Mouse (Mus musculus) heart, adult 2 months (tissue): ENCODE results near the gene Zfp985.

Experiments used
- CTCF ChIP-seq: fragments of 200-600 bp; IDR thresholded peaks from 2 replicates; pipeline ENCODE4 v1.8.1; 2022; ENCODE audit warnings: antibody characterized with exemption, mild to moderate bottlenecking, moderate library complexity
- EP300 ChIP-seq: fragments of 200-500 bp; IDR thresholded peaks from 2 replicates; pipeline ENCODE4 v1.6.1; 2011; ENCODE audit warnings: low read depth, low read length, control low read depth; ENCODE audit not compliant: insufficient read depth

DNA sequence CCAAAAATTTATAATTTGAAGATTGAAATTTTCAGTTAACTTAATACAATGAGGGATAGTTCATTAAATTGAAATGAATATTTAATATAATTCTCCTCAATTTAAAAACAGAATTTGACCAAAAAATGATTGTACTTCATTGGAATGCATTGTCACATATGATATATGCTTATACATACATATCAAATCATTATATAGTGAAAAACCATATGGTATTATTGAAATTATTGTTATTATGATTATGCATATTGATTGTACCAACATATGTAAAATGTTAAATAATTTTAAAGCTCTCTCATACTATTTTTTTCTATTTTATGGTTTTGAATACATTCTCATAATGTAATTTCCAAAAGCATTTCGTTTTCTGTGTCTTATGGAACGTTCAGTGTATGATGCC lies 43.9 kb upstream of the Zfp985 start:
- TF ChIP-seq EP300 (no peak), CTCF (no peak)
